Comparison of ENCODE assay signal across 8 mouse cellular contexts in the genomic region with DNA sequence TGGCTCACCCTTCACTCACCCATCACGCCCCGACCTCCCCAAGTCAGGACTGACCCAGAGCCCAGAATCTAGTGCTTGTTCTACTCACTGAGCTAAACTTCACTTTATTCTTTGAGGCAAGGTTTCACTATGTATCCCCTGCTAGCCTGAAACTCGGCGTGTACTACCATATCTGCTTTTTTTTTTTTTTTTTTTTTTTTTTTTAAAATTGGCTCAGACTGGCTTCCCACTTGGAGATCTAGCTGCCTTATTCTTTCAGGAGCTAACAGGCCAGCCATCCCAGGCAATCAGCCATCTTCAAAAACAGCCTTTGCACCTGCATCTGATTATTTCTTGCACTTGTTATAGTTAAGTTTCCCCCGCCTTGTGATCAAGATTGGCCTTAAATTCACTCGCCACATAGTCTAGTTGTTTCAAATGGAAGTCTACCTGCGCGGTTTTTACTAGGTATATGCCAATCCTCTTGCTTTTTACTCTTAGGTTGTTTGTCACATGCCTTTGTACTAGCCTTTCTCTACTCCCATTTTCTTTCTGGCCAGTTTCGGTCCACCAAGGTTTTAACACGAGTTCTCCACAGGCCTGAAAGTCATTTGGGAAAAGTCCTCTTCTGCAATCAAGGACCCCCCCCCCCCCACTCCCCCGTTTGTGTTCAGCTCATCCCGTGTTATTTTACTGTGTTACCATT. TPM values are rescaled to one million over a fixed set of nuclear protein-coding genes. Genes with fewer than 3 reads are reported as not detected.
DNase-seq lines count a peak whose midpoint lies in the region; ATAC-seq and TF ChIP-seq lines count a peak whose summit lies in the region.

No protein-coding gene starts in this region.

- H3K9ac ChIP-seq in embryonic facial prominence, embryonic 15.5 days = peak overlapping the region; percentile 41
- H3K9ac ChIP-seq in limb, embryonic 15.5 days = peak overlapping the region; percentile 26; the same call in 1 of the 2 replicates

- peak; percentile 73 for DNase-seq in heart, adult 11 months
- DNase-seq in heart, postnatal 25 days (ENCODE audit: low spot score) = no peak
- no peak for DNase-seq in ovary, postnatal 36 days (ENCODE audit: low spot score)
- no peak for DNase-seq in left cerebral cortex, postnatal 36 days (ENCODE audit: low spot score in 2 of 2)
- DNase-seq in kidney, adult 18-20 months = no peak

- 27% methylated on average over 12 of the region's 12 CpGs for WGBS in embryonic facial prominence, embryonic 15.5 days
- 24% methylated on average over 12 of the region's 12 CpGs for WGBS in limb, embryonic 15.5 days

- ATAC-seq in embryonic facial prominence, embryonic 15.5 days (ENCODE audit: insufficient number of reproducible peaks, low FRiP score, low TSS enrichment, low read depth) = no peak
- ATAC-seq in limb, embryonic 15.5 days (ENCODE audit: insufficient number of reproducible peaks, low FRiP score, low TSS enrichment, low read depth) = no peak

- peaks cover 11% of the 10 kb centered on the region for H3K4me1 ChIP-seq in embryonic facial prominence, embryonic 15.5 days
- H3K4me1 ChIP-seq in limb, embryonic 15.5 days = peaks cover 11% of the 10 kb centered on the region; the same call in 1 of the 2 replicates

- no peaks in the 10 kb centered on the region for H3K36me3 ChIP-seq in C2C12 (ENCODE audit: control insufficient read depth, insufficient read depth)
- no peaks in the 10 kb centered on the region for H3K36me3 ChIP-seq in embryonic facial prominence, embryonic 15.5 days
- H3K36me3 ChIP-seq in limb, embryonic 15.5 days = no peaks in the 10 kb centered on the region

- H3K79me2 ChIP-seq in C2C12 (ENCODE audit: control insufficient read depth, insufficient read depth) = peaks cover 39% of the 10 kb centered on the region

- H3ac ChIP-seq in C2C12 (ENCODE audit: control insufficient read depth, insufficient read length, low read depth) = no peak overlapping the region

- intact Hi-C loops in heart, postnatal 25 days (cut with DNase I) = loop anchor here (5.0 kb wide), 1 partner anchor 92 kb away; the partner anchor contains the start of gene Pkm
- intact Hi-C loops in left cerebral cortex, postnatal 36 days (cut with DNase I) = no loop called here

- no peaks in the 10 kb centered on the region for H3K9me3 ChIP-seq in embryonic facial prominence, embryonic 15.5 days (replicated peaks)
- no peaks in the 10 kb centered on the region for H3K9me3 ChIP-seq in limb, embryonic 15.5 days

- H3K4me3 ChIP-seq in C2C12 (ENCODE audit: insufficient read depth, poor library complexity, severe bottlenecking) = peak overlapping the region; percentile 42
- H3K4me3 ChIP-seq in embryonic facial prominence, embryonic 15.5 days (replicated peaks) = peak overlapping the region; percentile 91
- peak overlapping the region; percentile 77 for H3K4me3 ChIP-seq in limb, embryonic 15.5 days

- TF ChIP-seq CTCF in C2C12 (IDR thresholded peaks at IDR 0.05; ENCODE audit: control insufficient read depth, insufficient read depth, insufficient read length) = no peak

- peaks cover 5% of the 10 kb centered on the region for H3K79me3 ChIP-seq in C2C12 (ENCODE audit: low read depth)

- peak overlapping the region; percentile 96 for H3K27ac ChIP-seq in embryonic facial prominence, embryonic 15.5 days (replicated peaks)
- peak overlapping the region; percentile 96 for H3K27ac ChIP-seq in limb, embryonic 15.5 days

- peak overlapping the region; percentile 63 for H3K4me2 ChIP-seq in embryonic facial prominence, embryonic 15.5 days (replicated peaks)
- H3K4me2 ChIP-seq in limb, embryonic 15.5 days = peak overlapping the region; percentile 49

- no peaks in the 10 kb centered on the region for H3K27me3 ChIP-seq in C2C12 (ENCODE audit: control insufficient read depth, insufficient read depth, insufficient read length)
- H3K27me3 ChIP-seq in embryonic facial prominence, embryonic 15.5 days = no peaks in the 10 kb centered on the region
- H3K27me3 ChIP-seq in limb, embryonic 15.5 days = no peaks in the 10 kb centered on the region

TF ChIP-seq in C2C12, 6 proteins besides CTCF, POLR2A, EP300 and RAD21:
- TF ChIP-seq MYOD1 (IDR thresholded peaks at IDR 0.05; ENCODE audit: control insufficient read depth, insufficient read length, low read depth) (no peak), FOSL1 (IDR thresholded peaks at IDR 0.05; ENCODE audit: insufficient read depth, low read length, poor library complexity, severe bottlenecking) (no peak), MAX (IDR thresholded peaks at IDR 0.05) (no peak), MYOG (IDR thresholded peaks at IDR 0.05; ENCODE audit: control insufficient read depth, extremely low read depth, insufficient read length) (no peak), CEBPB (IDR thresholded peaks at IDR 0.05; ENCODE audit: low read depth) (no peak)

RNA-seq across cellular contexts. Expression of gene Senp8, which starts 0.8 kb away (rescaled TPM):
- total RNA-seq in heart, postnatal 25 days (2021) = 1 to 10 TPM; 7.3 to 8.0 TPM
- 2.1 TPM for polyA plus RNA-seq in C2C12 (2012; fragmentation: generic; extraction: Trizol)
- 9.4 and 11.1 TPM in 2 replicates for polyA plus RNA-seq in embryonic facial prominence, embryonic 15.5 days (2015; fragmentation: Nextera tagmentation; extraction: Ambion mirVana)
- 9.2 and 9.9 TPM in 2 replicates for polyA plus RNA-seq in limb, embryonic 15.5 days (2015; fragmentation: Nextera tagmentation; extraction: Ambion mirVana)
- total RNA-seq in left cerebral cortex, postnatal 36 days (2021) = 1 to 10 TPM; 7.6 to 9.0 TPM

RNA-seq across cellular contexts. Expression of gene Myo9a, which starts 1.0 kb away (rescaled TPM):
- 10 to 100 TPM; 11.9 to 13.6 TPM for total RNA-seq in heart, postnatal 25 days (2021)
- polyA plus RNA-seq in C2C12 (2012; fragmentation: generic; extraction: Trizol) = 2.5 TPM
- polyA plus RNA-seq in embryonic facial prominence, embryonic 15.5 days (2015; fragmentation: Nextera tagmentation; extraction: Ambion mirVana) = 13.1 and 13.9 TPM in 2 replicates
- 12.8 and 15.9 TPM in 2 replicates for polyA plus RNA-seq in limb, embryonic 15.5 days (2015; fragmentation: Nextera tagmentation; extraction: Ambion mirVana)
- total RNA-seq in left cerebral cortex, postnatal 36 days (2021) = 10 to 100 TPM; 65.6 to 95.9 TPM
